Mouse (Mus musculus) left cerebral cortex, adult 6 months (tissue): ENCODE data around the gene Ttc24. TPM values are rescaled to one million over a fixed set of nuclear protein-coding genes. Genes with fewer than 3 reads are reported as not detected.

Experiments used
- long read RNA-seq, 2 experiments: library from polyadenylated mRNA; unstranded; transcript quantifications; one replicate each; pipeline ENCODE4 v2.0.0; 2019 to 2020
- polyA plus RNA-seq: library from polyadenylated mRNA; unstranded; fragments of <200 nt; fragmentation: Nextera tagmentation; gene quantifications from 2 replicates; pipeline ENCODE4 v1.2.3, GENCODE M21; 2021

Ttc24 gene
- not detected in 2 replicates for polyA plus RNA-seq
- long read RNA-seq, experiment 1, result 0 reads
- long read RNA-seq, experiment 2, result 0 reads

DNA sequence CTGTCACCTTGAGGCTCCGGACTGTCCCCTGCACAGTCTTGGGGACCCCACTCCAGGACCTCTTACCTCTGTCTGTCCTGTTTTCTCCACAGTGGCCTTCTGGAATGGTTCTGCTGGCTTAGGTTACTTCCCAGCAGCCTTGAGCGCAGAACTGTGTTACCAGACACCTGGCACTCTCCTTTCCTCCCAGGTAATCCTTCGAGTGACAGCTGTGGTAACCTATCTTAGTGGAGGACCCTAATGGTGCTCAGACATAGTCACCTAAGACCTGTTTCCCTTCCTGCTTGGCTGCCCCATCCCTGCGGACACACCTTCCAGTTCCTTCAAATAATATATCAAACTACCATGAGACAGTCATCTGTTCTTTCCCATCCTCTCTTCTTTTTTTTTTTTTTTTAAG lies at the start of gene Ttc24:
TSS of gene Ttc24 (minus strand) at position 101 of the 400 bp plus-strand sequence.

DNA sequence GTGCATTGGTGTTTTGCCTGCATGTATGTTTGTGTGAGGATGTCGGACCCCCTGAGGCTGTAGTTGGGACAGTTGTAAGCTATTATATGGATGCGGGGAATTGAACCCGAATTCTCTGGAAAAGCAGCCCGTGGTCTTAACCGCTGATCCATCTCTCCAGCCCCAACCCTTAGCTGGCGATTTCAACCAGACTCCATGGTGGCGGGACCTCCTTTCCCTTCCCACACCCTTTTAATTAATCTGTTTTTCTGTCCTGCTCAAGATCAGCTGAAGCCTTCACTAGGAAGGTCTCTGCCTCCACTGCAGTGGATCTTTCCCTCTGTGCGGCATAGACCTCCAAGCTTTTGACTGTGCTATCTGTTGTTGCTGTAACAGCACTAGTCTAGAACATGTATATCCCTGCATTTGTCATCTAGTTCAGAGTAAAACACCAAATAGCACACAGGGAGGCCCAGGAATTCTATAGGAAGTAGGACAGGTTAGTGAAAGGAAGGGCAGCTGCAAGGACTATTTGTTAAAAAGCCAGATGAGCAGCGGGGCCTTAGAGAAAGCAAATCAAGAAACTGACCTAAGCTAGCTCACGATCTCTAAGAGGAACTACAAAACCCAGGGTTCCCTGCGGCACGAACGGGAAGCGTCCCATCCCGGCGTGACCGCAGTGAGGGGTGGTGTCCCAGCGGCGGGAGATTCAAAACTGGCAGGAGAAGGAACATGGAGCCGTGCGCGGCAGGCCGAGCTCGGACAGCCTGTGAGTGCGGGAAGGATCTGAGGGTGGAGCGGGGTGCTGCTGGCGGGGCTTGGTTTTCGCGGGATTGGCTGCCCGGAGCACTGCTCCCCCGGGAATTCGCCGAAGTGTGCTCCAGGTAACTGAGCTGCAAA lies 3.5 kb upstream of the Ttc24 start, which contains the start of gene Iqgap3:
TSS of gene Iqgap3 (plus strand) at position 627 of the 879 bp plus-strand sequence.

DNA sequence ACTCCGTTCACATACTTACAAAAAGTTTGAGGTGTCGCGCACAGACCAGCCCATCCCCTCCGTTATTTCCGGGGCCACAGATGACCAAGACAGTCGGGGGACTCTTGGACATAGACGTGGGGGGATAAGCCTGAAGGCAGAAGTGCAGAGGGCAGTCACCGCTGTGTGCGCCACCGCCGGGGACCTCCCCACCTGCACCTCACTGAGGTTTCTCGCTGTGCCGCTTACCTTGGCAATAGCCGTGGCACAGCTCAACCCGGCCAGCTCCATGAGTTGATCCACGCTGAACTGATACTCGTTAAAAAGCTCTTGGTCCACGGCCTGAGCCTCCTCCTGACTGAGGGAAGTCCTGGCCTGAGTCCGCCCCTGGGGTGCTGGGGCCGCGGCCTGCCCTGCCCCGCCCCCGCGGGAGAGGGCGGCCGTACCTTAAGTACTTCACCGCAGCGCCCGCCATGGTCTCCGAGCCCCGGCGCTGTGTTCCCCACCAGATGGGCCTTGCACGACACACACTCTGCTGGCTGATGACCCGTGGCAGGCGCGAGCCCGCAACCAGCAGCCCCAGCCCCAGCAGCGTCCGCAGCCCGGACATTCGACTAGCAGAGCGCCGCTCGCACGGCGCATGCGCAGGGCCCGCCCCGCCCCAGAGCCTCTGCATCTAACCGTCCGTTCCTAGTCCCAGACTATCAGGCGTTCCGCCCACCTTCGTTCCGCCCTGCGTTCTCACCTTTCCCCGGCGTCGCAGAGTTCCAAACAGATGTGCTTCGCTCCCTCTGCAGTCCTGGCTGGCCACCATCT lies 20.0 kb downstream of the Ttc24 start, which contains the start of gene Naxe:
TSS of gene Naxe (minus strand) at position 594 of the 795 bp plus-strand sequence.

DNA sequence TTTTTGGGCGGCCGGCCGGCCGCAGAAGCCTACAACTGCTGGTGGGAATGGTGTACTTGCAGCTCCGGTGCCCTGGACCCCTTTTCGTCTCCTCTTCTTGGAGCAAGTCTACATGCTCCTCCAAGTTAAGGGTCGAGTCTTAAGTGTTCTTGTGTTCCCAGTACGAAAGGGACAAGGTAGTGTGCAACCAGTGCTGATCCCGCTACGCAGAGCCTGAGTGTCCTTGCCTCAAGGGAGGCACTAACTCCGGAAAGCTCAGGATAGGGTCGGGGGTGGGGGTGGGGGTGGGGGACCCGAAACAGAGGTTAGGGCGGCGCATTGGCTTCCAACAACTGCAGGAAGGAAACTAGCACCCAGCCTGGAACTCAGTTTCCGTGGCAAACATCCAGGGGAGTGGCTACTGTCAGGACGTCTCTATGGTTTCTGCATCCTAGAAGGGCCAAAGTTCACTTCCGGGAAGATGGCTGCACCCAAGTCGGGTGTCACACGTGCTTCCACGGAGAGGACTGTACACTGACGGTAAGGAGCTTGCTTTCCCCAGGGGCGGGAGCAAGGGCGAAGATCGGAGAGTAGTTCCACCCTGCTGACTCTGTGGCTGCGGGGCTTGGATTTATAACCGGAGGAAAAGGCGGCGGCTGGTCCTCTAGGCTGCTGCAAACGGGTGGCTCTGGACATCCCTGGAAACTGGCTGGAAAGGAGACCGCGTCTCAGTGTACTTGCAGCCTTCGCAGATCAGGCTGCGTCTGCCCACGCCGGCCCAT lies 35.3 kb downstream of the Ttc24 start, which contains the start of gene Gpatch4:
TSS of gene Gpatch4 (plus strand) at position 448 of the 761 bp plus-strand sequence.

DNA sequence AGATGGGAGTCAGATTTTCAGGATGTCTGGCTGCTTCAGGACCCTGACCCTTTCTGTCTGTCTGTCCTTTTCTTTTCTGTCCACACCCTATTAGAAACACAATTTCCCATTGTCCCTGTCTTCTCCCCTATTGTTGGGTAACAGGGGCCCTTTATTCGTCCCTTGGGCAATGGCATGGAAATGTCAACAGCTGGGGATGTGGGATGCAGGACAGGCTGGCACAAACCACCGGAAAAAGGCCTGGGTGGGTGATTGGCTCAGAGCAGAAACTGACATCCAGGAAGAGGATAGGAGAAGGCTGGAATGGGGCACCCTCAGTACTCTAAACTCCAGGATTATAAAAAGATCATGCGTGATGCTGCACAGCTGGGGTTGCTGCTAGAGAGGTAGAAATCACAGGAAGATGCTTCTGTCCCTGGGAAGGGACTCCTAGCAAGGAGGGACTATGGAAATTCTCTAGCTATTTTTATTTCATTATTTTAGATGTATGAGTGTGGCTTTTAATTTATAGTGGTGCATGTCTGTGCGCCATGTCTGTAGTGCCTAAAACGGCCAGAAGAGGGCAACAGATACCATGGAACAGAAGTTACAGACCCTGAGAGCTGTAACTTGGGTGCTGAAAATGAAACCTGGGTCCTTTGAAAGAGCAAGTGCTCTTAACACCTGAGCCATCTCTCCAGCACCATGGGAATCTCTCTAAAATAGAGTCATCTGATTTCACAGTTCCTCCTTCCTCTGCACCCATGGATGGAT lies 50.5 kb downstream of the Ttc24 start, which contains the start of gene Hapln2:
TSS of gene Hapln2 (minus strand) at position 150 of the 753 bp plus-strand sequence.

Other genes starting within 250 kb of the Ttc24 start
- gene Sh2d2a, start 231.5 kb downstream of the Ttc24 start, polyA plus RNA-seq, result not detected in 2 replicates
- 4.0 and 5.3 TPM in 2 replicates for gene Prcc, start 192.7 kb downstream of the Ttc24 start, polyA plus RNA-seq
- 78.2 and 136 TPM in 2 replicates for gene Hdgf, start 172.0 kb downstream of the Ttc24 start, polyA plus RNA-seq
- gene Mrpl24, start 158.8 kb downstream of the Ttc24 start, polyA plus RNA-seq, result 66.0 and 75.7 TPM in 2 replicates
- 3.2 and 5.5 TPM in 2 replicates for gene Isg20l2, start 148.0 kb downstream of the Ttc24 start, polyA plus RNA-seq
- gene Rrnad1, start 147.6 kb downstream of the Ttc24 start, polyA plus RNA-seq, result 8.7 and 9.4 TPM in 2 replicates
- 12.9 and 20.4 TPM in 2 replicates for gene Crabp2, start 129.6 kb downstream of the Ttc24 start, polyA plus RNA-seq
- gene Nes, start 107.2 kb downstream of the Ttc24 start, polyA plus RNA-seq, result 0.83 and 1.5 TPM in 2 replicates
- 169 and 175 TPM in 2 replicates for gene Bcan, start 78.1 kb downstream of the Ttc24 start, polyA plus RNA-seq
- 14.7 and 18.6 TPM in 2 replicates for gene Hapln2, start 50.7 kb downstream of the Ttc24 start, polyA plus RNA-seq
- gene Gpatch4, start 35.2 kb downstream of the Ttc24 start, polyA plus RNA-seq, result 17.8 and 18.1 TPM in 2 replicates
- 203 and 228 TPM in 2 replicates for gene Naxe, start 19.8 kb downstream of the Ttc24 start, polyA plus RNA-seq
- 0.18 and 0.29 TPM in 2 replicates for gene Iqgap3, start 3.7 kb upstream of the Ttc24 start, polyA plus RNA-seq
- gene Mef2d, start 64.1 kb upstream of the Ttc24 start, polyA plus RNA-seq, result 21.3 and 112 TPM in 2 replicates
- not detected in 2 replicates for gene Rhbg, start 176.4 kb upstream of the Ttc24 start, polyA plus RNA-seq
- gene Gm38392, start 208.9 kb upstream of the Ttc24 start, polyA plus RNA-seq, result not detected in 2 replicates
- 4.4 and 5.3 TPM in 2 replicates for gene Tsacc, start 218.7 kb upstream of the Ttc24 start, polyA plus RNA-seq
- 165 and 195 TPM in 2 replicates for gene Cct3, start 218.8 kb upstream of the Ttc24 start, polyA plus RNA-seq
- 143 and 151 TPM in 2 replicates for gene Glmp, start 246.7 kb upstream of the Ttc24 start, polyA plus RNA-seq